Mouse (Mus musculus): Measurements from ENCODE around the gene Ssh1. TPM values are rescaled to one million over a fixed set of nuclear protein-coding genes. Genes with fewer than 3 reads are reported as not detected.

The Ssh1 gene
- polyA plus RNA-seq, 1 experiment from 2014 or later: 7.4 TPM

- peak; percentile 85 for ATAC-seq (ENCODE audit: insufficient read depth)
- Histone ChIP-seq H3K36me3 (replicated peaks) (no peaks in the 10 kb centered on the region), H3K4me1 (replicated peaks) (peaks cover 66% of the 10 kb centered on the region), H3K4me2 (peak within 1 kb of the TSS; percentile 100), H3K27me3 (no peaks in the 10 kb centered on the region), H3K27ac (replicated peaks) (peak within 1 kb of the TSS; percentile 93), H3K9ac (peak within 1 kb of the TSS; percentile 96), H3K4me3 (replicated peaks) (peak within 1 kb of the TSS; percentile 90), H3K9me3 (replicated peaks) (no peaks in the 10 kb centered on the region)
- under 1% methylated on average over 67 of the region's 68 CpGs for WGBS (ENCODE audit: insufficient replicate concordance)
Measured at GRCm38 (mm10) chr5:113908592-113909441, 84.9 kb downstream of the Ssh1 start, which contains the start of gene Coro1c. TSS of gene Coro1c (minus strand) at chr5:113908758.

DNA sequence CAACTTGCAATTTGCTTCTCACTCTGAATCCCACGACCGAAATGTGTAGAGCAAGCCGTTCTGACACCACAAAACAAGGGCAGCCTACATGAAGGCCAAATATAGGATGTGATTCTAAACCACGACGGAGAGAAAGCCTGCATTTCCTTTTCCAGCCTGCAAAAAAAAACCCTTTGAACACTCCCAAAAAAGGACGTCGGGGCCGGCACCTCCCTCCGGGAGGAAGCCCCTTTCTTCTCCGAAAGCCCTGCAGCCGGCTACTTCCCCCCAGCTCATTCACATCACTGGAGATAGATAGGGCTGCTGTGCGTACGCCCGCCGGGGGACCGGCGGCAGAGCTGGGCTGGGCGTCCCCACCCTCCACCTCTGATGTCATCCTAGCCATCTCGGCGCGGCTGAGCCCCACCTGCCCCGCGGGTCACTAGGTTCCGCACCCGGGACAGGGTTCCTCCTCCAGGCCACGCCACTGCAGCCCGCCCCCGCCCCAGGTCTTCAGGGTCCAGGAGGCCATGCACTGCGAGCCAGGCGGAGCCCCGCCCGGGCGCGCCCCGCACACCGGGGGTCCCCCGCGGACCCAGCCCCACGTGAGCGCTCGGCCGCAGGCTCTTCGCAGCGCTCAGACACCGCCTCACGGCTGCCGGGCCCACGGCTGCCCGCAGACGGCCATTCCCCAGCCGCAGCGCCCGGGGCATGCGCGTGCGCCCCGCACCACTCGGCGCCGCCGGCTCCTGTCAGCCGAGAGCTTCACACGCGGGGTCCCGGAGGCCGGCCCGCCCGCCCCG is 85.7 kb downstream of the Ssh1 start:
- Histone ChIP-seq H3K36me3 (replicated peaks) (no peaks in the 10 kb centered on the region), H3K9me3 (replicated peaks) (no peaks in the 10 kb centered on the region), H3K27ac (replicated peaks) (peak overlapping the region; percentile 93), H3K9ac (peak overlapping the region; percentile 96), H3K4me3 (replicated peaks) (peak overlapping the region; percentile 90), H3K27me3 (no peaks in the 10 kb centered on the region), H3K4me2 (peak overlapping the region; percentile 100), H3K4me1 (replicated peaks) (peaks cover 75% of the 10 kb centered on the region)
- under 1% methylated on average over 69 of the region's 69 CpGs for WGBS (ENCODE audit: insufficient replicate concordance)
- peak; percentile 77 for ATAC-seq (ENCODE audit: insufficient read depth)

- Histone ChIP-seq H3K27me3 (no peaks in the 10 kb centered on the region), H3K4me3 (replicated peaks) (peak overlapping the region; percentile 90), H3K27ac (replicated peaks) (peak overlapping the region; percentile 93), H3K4me1 (replicated peaks) (peaks cover 83% of the 10 kb centered on the region), H3K9ac (peak overlapping the region; percentile 96), H3K9me3 (replicated peaks) (no peaks in the 10 kb centered on the region), H3K36me3 (replicated peaks) (no peaks in the 10 kb centered on the region), H3K4me2 (peak overlapping the region; percentile 100)
- ATAC-seq (ENCODE audit: insufficient read depth): no peak
- WGBS (ENCODE audit: insufficient replicate concordance): 14% methylated on average over 17 of the region's 17 CpGs
Measured at GRCm38 (mm10) chr5:113906958-113907735, 86.5 kb downstream of the Ssh1 start.

DNA sequence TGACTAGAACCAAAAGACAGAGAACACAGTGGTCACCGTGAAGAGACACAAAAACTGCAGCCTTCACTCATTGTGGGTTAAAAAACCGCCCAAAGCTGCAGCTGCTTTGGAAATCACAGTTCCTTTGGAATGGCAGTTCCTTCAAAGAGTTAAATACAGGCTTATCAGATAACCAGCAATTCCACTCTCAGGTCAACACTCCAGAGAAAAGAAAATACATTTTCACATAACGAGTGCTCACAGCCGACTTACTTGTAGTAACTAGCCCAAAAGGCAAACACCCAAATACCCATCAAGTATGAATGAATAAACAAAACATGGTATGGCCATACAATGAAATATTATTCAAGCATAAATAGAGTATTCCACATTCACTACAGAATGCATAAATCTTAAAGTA is 88.7 kb downstream of the Ssh1 start:
- WGBS (ENCODE audit: insufficient replicate concordance): 34% methylated on average over 4 of the region's 4 CpGs
- Histone ChIP-seq H3K9ac (no peak overlapping the region), H3K4me1 (replicated peaks) (peaks cover 80% of the 10 kb centered on the region), H3K36me3 (replicated peaks) (no peaks in the 10 kb centered on the region), H3K4me3 (replicated peaks) (no peak overlapping the region), H3K27me3 (no peaks in the 10 kb centered on the region), H3K27ac (replicated peaks) (no peak overlapping the region), H3K4me2 (no peak overlapping the region), H3K9me3 (replicated peaks) (no peaks in the 10 kb centered on the region)
- ATAC-seq (ENCODE audit: insufficient read depth): no peak

DNA sequence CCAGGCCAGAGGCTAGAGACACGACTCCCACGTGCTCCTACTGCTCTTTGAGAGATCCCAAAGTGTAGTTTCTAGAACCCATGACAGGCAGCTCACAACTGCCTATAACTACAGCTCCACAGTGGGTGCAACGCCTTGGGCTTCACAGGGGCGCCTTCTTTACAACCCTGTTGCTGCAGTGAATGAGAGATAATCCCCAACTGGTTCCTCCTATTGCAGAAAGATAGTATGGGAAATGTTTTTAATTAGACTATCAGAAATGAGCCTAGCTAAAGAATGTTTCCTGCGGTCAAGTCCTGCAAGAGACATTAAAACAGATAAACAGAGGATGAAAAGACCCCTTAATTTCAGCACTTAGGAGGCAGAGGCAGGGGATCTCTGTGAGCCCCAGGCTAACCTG is 90.7 kb downstream of the Ssh1 start:
- ATAC-seq (ENCODE audit: insufficient read depth): no peak
- Histone ChIP-seq H3K36me3 (replicated peaks) (no peaks in the 10 kb centered on the region), H3K4me3 (replicated peaks) (no peak overlapping the region), H3K4me2 (no peak overlapping the region), H3K9ac (no peak overlapping the region), H3K27me3 (no peaks in the 10 kb centered on the region), H3K9me3 (replicated peaks) (no peaks in the 10 kb centered on the region), H3K27ac (replicated peaks) (no peak overlapping the region), H3K4me1 (replicated peaks) (peaks cover 68% of the 10 kb centered on the region)
- 32% methylated on average over 5 of the region's 5 CpGs for WGBS (ENCODE audit: insufficient replicate concordance)

DNA sequence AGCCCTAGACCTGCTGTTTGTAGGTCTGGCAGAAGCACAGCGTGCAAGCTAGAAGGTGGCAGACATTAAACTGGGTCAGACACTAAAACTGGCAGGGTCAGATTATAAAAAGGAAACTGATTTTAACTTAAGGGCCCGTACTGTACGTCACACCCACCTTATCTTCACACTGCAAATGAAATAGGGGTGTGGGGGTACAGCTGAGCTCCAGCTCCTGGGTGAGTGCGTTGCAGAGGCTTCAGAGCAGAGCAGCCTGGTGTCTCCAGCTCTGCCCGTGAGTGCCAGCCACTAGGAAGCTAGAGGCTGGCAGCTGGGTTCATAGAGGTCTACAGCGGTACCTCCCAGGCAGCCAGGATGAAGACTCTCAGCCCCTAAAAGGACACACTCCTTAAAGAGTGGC is 91.7 kb downstream of the Ssh1 start:
- ATAC-seq (ENCODE audit: insufficient read depth): peak; percentile 66
- Histone ChIP-seq H3K9me3 (replicated peaks) (no peaks in the 10 kb centered on the region), H3K27ac (replicated peaks) (no peak overlapping the region), H3K36me3 (replicated peaks) (no peaks in the 10 kb centered on the region), H3K4me3 (replicated peaks) (no peak overlapping the region), H3K4me2 (peak overlapping the region; percentile 25), H3K27me3 (no peaks in the 10 kb centered on the region), H3K4me1 (replicated peaks) (peaks cover 66% of the 10 kb centered on the region), H3K9ac (no peak overlapping the region)
- WGBS (ENCODE audit: insufficient replicate concordance): 19% methylated on average over 6 of the region's 6 CpGs

DNA sequence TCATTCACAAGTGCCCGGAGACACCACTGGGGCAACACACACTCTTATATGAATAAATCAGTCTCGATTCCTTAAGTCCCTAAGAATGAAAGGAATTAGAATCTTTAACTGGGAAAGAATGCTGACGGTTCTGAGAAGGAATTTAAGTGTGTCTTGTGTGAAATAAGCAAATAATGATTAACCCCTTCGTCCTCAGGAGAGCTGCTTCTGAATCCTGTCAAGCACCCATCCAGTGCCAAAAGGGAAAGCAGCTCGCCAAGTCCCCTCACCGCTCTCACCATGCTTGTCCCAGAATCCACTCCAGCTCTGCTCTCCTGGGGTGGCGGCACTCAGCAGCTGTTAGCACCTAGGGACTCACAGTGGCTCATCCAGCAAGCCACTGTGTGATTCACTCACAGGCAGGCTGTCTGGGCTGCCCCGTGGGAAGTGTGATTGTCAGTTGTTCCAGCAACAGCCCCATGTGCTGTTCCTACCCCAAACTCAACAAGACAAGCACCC is 92.6 kb downstream of the Ssh1 start:
- no peak overlapping the region for H3K9ac ChIP-seq
- H3K36me3 ChIP-seq (replicated peaks): no peaks in the 10 kb centered on the region
- ATAC-seq (ENCODE audit: insufficient read depth): no peak
- H3K4me1 ChIP-seq (replicated peaks): peaks cover 60% of the 10 kb centered on the region
- H3K27me3 ChIP-seq: no peaks in the 10 kb centered on the region
- H3K27ac ChIP-seq (replicated peaks): no peak overlapping the region
- WGBS (ENCODE audit: insufficient replicate concordance): 67% methylated on average over 8 of the region's 8 CpGs
- no peak overlapping the region for H3K4me3 ChIP-seq (replicated peaks)
- H3K4me2 ChIP-seq: no peak overlapping the region
- no peaks in the 10 kb centered on the region for H3K9me3 ChIP-seq (replicated peaks)

- H3K4me2 ChIP-seq: no peak overlapping the region
- no peak overlapping the region for H3K27ac ChIP-seq (replicated peaks)
- no peak overlapping the region for H3K4me3 ChIP-seq (replicated peaks)
- H3K9ac ChIP-seq: no peak overlapping the region
- H3K4me1 ChIP-seq (replicated peaks): peaks cover 47% of the 10 kb centered on the region
- 47% methylated on average over 12 of the region's 12 CpGs for WGBS (ENCODE audit: insufficient replicate concordance)
- H3K9me3 ChIP-seq (replicated peaks): no peaks in the 10 kb centered on the region
- no peaks in the 10 kb centered on the region for H3K36me3 ChIP-seq (replicated peaks)
- no peaks in the 10 kb centered on the region for H3K27me3 ChIP-seq
- no peak for ATAC-seq (ENCODE audit: insufficient read depth)
Measured at GRCm38 (mm10) chr5:113899543-113899942, 94.2 kb downstream of the Ssh1 start.

- no peaks in the 10 kb centered on the region for H3K27me3 ChIP-seq
- no peaks in the 10 kb centered on the region for H3K36me3 ChIP-seq (replicated peaks)
- no peaks in the 10 kb centered on the region for H3K9me3 ChIP-seq (replicated peaks)
- WGBS (ENCODE audit: insufficient replicate concordance): 74% methylated on average over 7 of the region's 7 CpGs
- peaks cover 11% of the 10 kb centered on the region for H3K4me1 ChIP-seq (replicated peaks)
- no peak overlapping the region for H3K9ac ChIP-seq
- ATAC-seq (ENCODE audit: insufficient read depth): no peak
- H3K27ac ChIP-seq (replicated peaks): no peak overlapping the region
- no peak overlapping the region for H3K4me3 ChIP-seq (replicated peaks)
- no peak overlapping the region for H3K4me2 ChIP-seq
Measured at GRCm38 (mm10) chr5:113892005-113892404, 101.7 kb downstream of the Ssh1 start.

DNA sequence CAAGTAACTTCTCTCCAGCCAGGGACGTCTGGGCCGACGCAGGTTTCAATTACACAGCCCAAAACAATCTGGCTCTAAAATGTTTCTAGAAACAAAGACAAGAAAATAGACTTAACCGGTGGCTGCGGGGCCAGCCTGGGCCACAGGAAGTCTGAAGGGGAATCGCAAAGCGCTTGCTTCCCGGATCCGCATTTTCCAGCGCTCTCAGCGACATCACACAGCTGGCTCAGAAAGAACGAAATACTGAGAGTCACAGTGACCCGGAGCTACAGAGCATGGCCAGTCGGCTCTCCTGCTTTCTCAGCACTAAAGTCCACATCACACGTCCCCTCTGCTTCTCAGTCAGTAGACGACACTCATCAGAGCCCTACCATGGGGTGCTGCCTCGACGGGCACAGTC is 102.8 kb downstream of the Ssh1 start:
- ATAC-seq (ENCODE audit: insufficient read depth): no peak
- Histone ChIP-seq H3K27ac (replicated peaks) (no peak overlapping the region), H3K4me3 (replicated peaks) (no peak overlapping the region), H3K9ac (no peak overlapping the region), H3K4me2 (no peak overlapping the region), H3K4me1 (replicated peaks) (peaks cover 14% of the 10 kb centered on the region), H3K27me3 (no peaks in the 10 kb centered on the region), H3K9me3 (replicated peaks) (no peaks in the 10 kb centered on the region), H3K36me3 (replicated peaks) (no peaks in the 10 kb centered on the region)
- WGBS (ENCODE audit: insufficient replicate concordance): 72% methylated on average over 18 of the region's 18 CpGs

Measured in liver, embryonic 15.5 days (tissue).